Mouse (Mus musculus) embryonic fibroblast, embryonic 13.5 days (primary cell): ENCODE data around the gene Atf7. TPM values are rescaled to one million over a fixed set of nuclear protein-coding genes. Genes with fewer than 3 reads are reported as not detected.
A peak's percentile ranks its signal among the peaks of the same experiment; 100 is the strongest.

Experiments
- H3K27ac ChIP-seq: 2 replicates; pipeline ENCODE4 v1.5.1; 2012; ENCODE audit warnings: low read length, control low read depth, inconsistent platforms; ENCODE audit not compliant: insufficient read depth
- H3K4me1 ChIP-seq: 2 replicates; pipeline ENCODE4 v1.6.1; 2011; ENCODE audit warnings: low read length; ENCODE audit not compliant: control insufficient read depth, insufficient read depth
- H3K4me3 ChIP-seq: 2 replicates; pipeline ENCODE4 v1.5.1; 2011; ENCODE audit warnings: mild to moderate bottlenecking, control low read depth, low read length; ENCODE audit not compliant: insufficient read depth
- CTCF ChIP-seq: IDR thresholded peaks from 2 replicates; pipeline ENCODE4 v1.5.1; 2011; ENCODE audit warnings: mild to moderate bottlenecking, control low read depth, low read length, moderate library complexity, borderline replicate concordance; ENCODE audit not compliant: insufficient read depth
- POLR2A ChIP-seq: IDR thresholded peaks from 2 replicates; pipeline ENCODE4 v1.6.1; 2011; ENCODE audit warnings: low read depth, mild to moderate bottlenecking, control low read depth, low read length, moderate library complexity
- polyA plus RNA-seq: library from polyadenylated mRNA; stranded (reverse); fragments of >200 nt; gene quantifications from 2 replicates; pipeline ENCODE4 v1.2.4, GENCODE M21; 2011; ENCODE audit warnings: low read depth; ENCODE audit not compliant: missing spikeins, insufficient read length

The Atf7 gene
- polyA plus RNA-seq, 1 experiment, result 68.7 TPM

GRCm38 (mm10) chr15:102517631-102517975, 107.7 kb downstream of the Atf7 start:
- H3K4me3 ChIP-seq, result peak overlapping the region; percentile 86
- peaks cover 6% of the 10 kb centered on the region; the same call in 1 of the 2 replicates for H3K4me1 ChIP-seq
- H3K27ac ChIP-seq, result peak overlapping the region; percentile 45
- TF ChIP-seq POLR2A (peak; percentile 98), CTCF (no peak)

GRCm38 (mm10) chr15:102516728-102517404, 108.4 kb downstream of the Atf7 start, which contains the start of gene Map3k12:
TSS of gene Map3k12 (minus strand) at chr15:102517064.
- Histone ChIP-seq H3K4me1 (peaks cover 10% of the 10 kb centered on the region; the same call in 1 of the 2 replicates), H3K27ac (peak within 1 kb of the TSS; percentile 45), H3K4me3 (peak within 1 kb of the TSS; percentile 86)
- TF ChIP-seq POLR2A (peak; percentile 63), CTCF (no peak)

GRCm38 (mm10) chr15:102516293-102516692, 109.0 kb downstream of the Atf7 start:
- TF ChIP-seq CTCF (no peak), POLR2A (peak; percentile 56)
- peaks cover 14% of the 10 kb centered on the region; the same call in 1 of the 2 replicates for H3K4me1 ChIP-seq
- H3K4me3 ChIP-seq, result peak overlapping the region; percentile 86
- H3K27ac ChIP-seq, result peak overlapping the region; percentile 32

GRCm38 (mm10) chr15:102515791-102516190, 109.5 kb downstream of the Atf7 start:
- Histone ChIP-seq H3K4me3 (peak overlapping the region; percentile 86), H3K27ac (no peak overlapping the region), H3K4me1 (peaks cover 13% of the 10 kb centered on the region; the same call in 1 of the 2 replicates)
- TF ChIP-seq POLR2A, result no peak
- no peak for TF ChIP-seq CTCF

GRCm38 (mm10) chr15:102515261-102515660, 110.0 kb downstream of the Atf7 start:
- Histone ChIP-seq H3K4me1 (0 out of 2 replicates have a peak, but pooled peaks cover 9% of the 10 kb centered on the region), H3K27ac (no peak overlapping the region), H3K4me3 (no peak overlapping the region)
- TF ChIP-seq POLR2A (no peak), CTCF (no peak)

- H3K27ac ChIP-seq, result no peak overlapping the region
These were observed 112.3 kb downstream of the Atf7 start for GRCm38 (mm10) chr15:102513004-102513403.

GRCm38 (mm10) chr15:102512471-102512870, 112.8 kb downstream of the Atf7 start:
- Histone ChIP-seq H3K4me1 (0 out of 2 replicates have a peak, but pooled peaks cover 9% of the 10 kb centered on the region), H3K4me3 (no peak overlapping the region), H3K27ac (no peak overlapping the region)
- TF ChIP-seq CTCF (no peak), POLR2A (no peak)

More at GRCm38 (mm10) chr15:102513004-102513403, 112.3 kb downstream of the Atf7 start:
- no peak for TF ChIP-seq CTCF
- no peak for TF ChIP-seq POLR2A
- Histone ChIP-seq H3K4me3 (no peak overlapping the region), H3K4me1 (0 out of 2 replicates have a peak, but pooled peaks cover 9% of the 10 kb centered on the region)

GRCm38 (mm10) chr15:102512010-102512409, 113.3 kb downstream of the Atf7 start:
- H3K27ac ChIP-seq, result no peak overlapping the region
- TF ChIP-seq CTCF, result no peak
- 0 out of 2 replicates have a peak, but pooled peaks cover 9% of the 10 kb centered on the region for H3K4me1 ChIP-seq
- H3K4me3 ChIP-seq, result no peak overlapping the region

GRCm38 (mm10) chr15:102511285-102511833, 113.9 kb downstream of the Atf7 start:
- TF ChIP-seq POLR2A (no peak), CTCF (no peak)
- H3K4me3 ChIP-seq, result no peak overlapping the region
- no peak overlapping the region for H3K27ac ChIP-seq
- H3K4me1 ChIP-seq, result 0 out of 2 replicates have a peak, but pooled peaks cover 9% of the 10 kb centered on the region

- TF ChIP-seq POLR2A, result peak; percentile 38
- TF ChIP-seq CTCF, result no peak
- Histone ChIP-seq H3K27ac (peak overlapping the region; percentile 28; the same call in 1 of the 2 replicates), H3K4me3 (peak overlapping the region; percentile 44), H3K4me1 (0 out of 2 replicates have a peak, but pooled peaks cover 9% of the 10 kb centered on the region)
These were observed 114.5 kb downstream of the Atf7 start for GRCm38 (mm10) chr15:102510590-102511284.
